Mouse (Mus musculus): ENCODE measurements around the gene Lamb3. TPM values are rescaled to one million over a fixed set of nuclear protein-coding genes. Genes with fewer than 3 reads are reported as not detected.
A peak's percentile ranks its signal among the peaks of the same experiment; 100 is the strongest.

The Lamb3 gene
- polyA plus RNA-seq, 1 experiment from 2014 or later: 0.62 TPM

- Histone ChIP-seq H3K4me2 (replicated peaks) (no peak overlapping the region; the same call in 1 of the 2 replicates), H3K36me3 (no peaks in the 10 kb centered on the region), H3K9me3 (no peaks in the 10 kb centered on the region), H3K27ac (no peak overlapping the region), H3K4me3 (replicated peaks) (no peak overlapping the region), H3K9ac (replicated peaks) (0 out of 2 replicates have a peak overlapping the region, but pooled peaks have one; percentile 15), H3K4me1 (replicated peaks) (peaks cover 25% of the 10 kb centered on the region), H3K27me3 (peaks cover 6% of the 10 kb centered on the region; the same call in 1 of the 2 replicates)
- ATAC-seq: peak; percentile 92
- WGBS: 31% methylated on average over 10 of the region's 10 CpGs
Measured at GRCm38 (mm10) chr1:193330172-193330571, 122.7 kb downstream of the Lamb3 start.

- H3K4me1 ChIP-seq (replicated peaks): peaks cover 25% of the 10 kb centered on the region
- H3K9ac ChIP-seq (replicated peaks): 0 out of 2 replicates have a peak overlapping the region, but pooled peaks have one; percentile 11
- 83% methylated on average over 7 of the region's 7 CpGs for WGBS
- H3K4me3 ChIP-seq (replicated peaks): no peak overlapping the region
- H3K27me3 ChIP-seq: peaks cover 6% of the 10 kb centered on the region; the same call in 1 of the 2 replicates
- H3K4me2 ChIP-seq (replicated peaks): no peak overlapping the region
- H3K27ac ChIP-seq: no peak overlapping the region
- H3K9me3 ChIP-seq: no peaks in the 10 kb centered on the region
- H3K36me3 ChIP-seq: no peaks in the 10 kb centered on the region
- ATAC-seq: no peak; the same call in 1 of the 2 replicates
Measured at GRCm38 (mm10) chr1:193330626-193331025, 123.1 kb downstream of the Lamb3 start.

- no peak for ATAC-seq
- 90% methylated on average over 13 of the region's 13 CpGs for WGBS
Measured at GRCm38 (mm10) chr1:193332018-193332417, 124.5 kb downstream of the Lamb3 start.

GRCm38 (mm10) chr1:193332671-193333070 lies 125.2 kb downstream of the Lamb3 start:
- 85% methylated on average over 1 of the region's 1 CpGs for WGBS
- H3K27me3 ChIP-seq: peaks cover 6% of the 10 kb centered on the region; the same call in 1 of the 2 replicates
- ATAC-seq: no peak
- H3K36me3 ChIP-seq: no peaks in the 10 kb centered on the region
- H3K27ac ChIP-seq: no peak overlapping the region
- peaks cover 25% of the 10 kb centered on the region for H3K4me1 ChIP-seq (replicated peaks)
- no peak overlapping the region for H3K9ac ChIP-seq (replicated peaks)
- no peaks in the 10 kb centered on the region for H3K9me3 ChIP-seq
- H3K4me3 ChIP-seq (replicated peaks): no peak overlapping the region
- H3K4me2 ChIP-seq (replicated peaks): no peak overlapping the region

More at GRCm38 (mm10) chr1:193332018-193332417, 124.5 kb downstream of the Lamb3 start:
- no peaks in the 10 kb centered on the region for H3K36me3 ChIP-seq
- no peak overlapping the region for H3K9ac ChIP-seq (replicated peaks)
- H3K4me1 ChIP-seq (replicated peaks): peaks cover 25% of the 10 kb centered on the region
- H3K9me3 ChIP-seq: no peaks in the 10 kb centered on the region
- H3K27ac ChIP-seq: no peak overlapping the region
- H3K4me3 ChIP-seq (replicated peaks): no peak overlapping the region
- H3K27me3 ChIP-seq: peaks cover 6% of the 10 kb centered on the region; the same call in 1 of the 2 replicates
- H3K4me2 ChIP-seq (replicated peaks): no peak overlapping the region

- WGBS: 85% methylated on average over 3 of the region's 3 CpGs
Measured at GRCm38 (mm10) chr1:193333776-193334175, 126.3 kb downstream of the Lamb3 start.

GRCm38 (mm10) chr1:193334546-193334945 lies 127.0 kb downstream of the Lamb3 start:
- Histone ChIP-seq H3K9me3 (no peaks in the 10 kb centered on the region), H3K36me3 (no peaks in the 10 kb centered on the region), H3K4me3 (replicated peaks) (no peak overlapping the region), H3K27me3 (peaks cover 4% of the 10 kb centered on the region; the same call in 1 of the 2 replicates), H3K27ac (no peak overlapping the region), H3K9ac (replicated peaks) (no peak overlapping the region), H3K4me2 (replicated peaks) (no peak overlapping the region), H3K4me1 (replicated peaks) (peaks cover 31% of the 10 kb centered on the region)
- ATAC-seq: peak; percentile 21; the same call in 1 of the 2 replicates
- WGBS: 73% methylated on average over 6 of the region's 6 CpGs

More at GRCm38 (mm10) chr1:193333776-193334175, 126.3 kb downstream of the Lamb3 start:
- Histone ChIP-seq H3K9me3 (no peaks in the 10 kb centered on the region), H3K9ac (replicated peaks) (no peak overlapping the region), H3K4me2 (replicated peaks) (no peak overlapping the region), H3K4me1 (replicated peaks) (peaks cover 31% of the 10 kb centered on the region), H3K36me3 (no peaks in the 10 kb centered on the region), H3K4me3 (replicated peaks) (no peak overlapping the region), H3K27ac (no peak overlapping the region), H3K27me3 (peaks cover 6% of the 10 kb centered on the region; the same call in 1 of the 2 replicates)
- ATAC-seq: no peak

- 85% methylated on average over 7 of the region's 7 CpGs for WGBS
- H3K4me2 ChIP-seq (replicated peaks): no peak overlapping the region
- H3K9me3 ChIP-seq: no peaks in the 10 kb centered on the region
- H3K4me1 ChIP-seq (replicated peaks): peaks cover 18% of the 10 kb centered on the region
- H3K27me3 ChIP-seq: no peaks in the 10 kb centered on the region
- no peak overlapping the region for H3K9ac ChIP-seq (replicated peaks)
- no peak overlapping the region for H3K4me3 ChIP-seq (replicated peaks)
- ATAC-seq: no peak
- H3K27ac ChIP-seq: no peak overlapping the region
- no peaks in the 10 kb centered on the region for H3K36me3 ChIP-seq
Measured at GRCm38 (mm10) chr1:193336122-193337017, 128.9 kb downstream of the Lamb3 start.

GRCm38 (mm10) chr1:193337018-193337321 lies 129.5 kb downstream of the Lamb3 start:
- Histone ChIP-seq H3K9me3 (no peaks in the 10 kb centered on the region), H3K4me3 (replicated peaks) (no peak overlapping the region), H3K36me3 (no peaks in the 10 kb centered on the region), H3K27me3 (no peaks in the 10 kb centered on the region), H3K4me2 (replicated peaks) (no peak overlapping the region), H3K9ac (replicated peaks) (no peak overlapping the region), H3K27ac (no peak overlapping the region), H3K4me1 (replicated peaks) (peaks cover 18% of the 10 kb centered on the region)
- 88% methylated on average over 9 of the region's 9 CpGs for WGBS
- no peak for ATAC-seq

GRCm38 (mm10) chr1:193337787-193338310 lies 130.3 kb downstream of the Lamb3 start:
- Histone ChIP-seq H3K27ac (no peak overlapping the region), H3K9ac (replicated peaks) (no peak overlapping the region), H3K36me3 (no peaks in the 10 kb centered on the region), H3K4me2 (replicated peaks) (no peak overlapping the region), H3K4me1 (replicated peaks) (peaks cover 18% of the 10 kb centered on the region), H3K4me3 (replicated peaks) (no peak overlapping the region), H3K9me3 (no peaks in the 10 kb centered on the region), H3K27me3 (no peaks in the 10 kb centered on the region)
- 56% methylated on average over 4 of the region's 4 CpGs for WGBS
- no peak for ATAC-seq

- ATAC-seq: no peak
- 86% methylated on average over 9 of the region's 9 CpGs for WGBS
- Histone ChIP-seq H3K27ac (no peak overlapping the region), H3K27me3 (no peaks in the 10 kb centered on the region), H3K4me3 (replicated peaks) (no peak overlapping the region), H3K4me1 (replicated peaks) (peaks cover 18% of the 10 kb centered on the region), H3K36me3 (no peaks in the 10 kb centered on the region), H3K9me3 (no peaks in the 10 kb centered on the region), H3K4me2 (replicated peaks) (no peak overlapping the region), H3K9ac (replicated peaks) (no peak overlapping the region)
Measured at GRCm38 (mm10) chr1:193338363-193338995, 131.0 kb downstream of the Lamb3 start.

GRCm38 (mm10) chr1:193342198-193342946 lies 134.9 kb downstream of the Lamb3 start:
- WGBS: 91% methylated on average over 5 of the region's 5 CpGs
- H3K9ac ChIP-seq (replicated peaks): no peak overlapping the region
- H3K27me3 ChIP-seq: no peaks in the 10 kb centered on the region
- H3K9me3 ChIP-seq: no peaks in the 10 kb centered on the region
- H3K4me1 ChIP-seq (replicated peaks): peaks cover 11% of the 10 kb centered on the region; the same call in 1 of the 2 replicates
- H3K4me3 ChIP-seq (replicated peaks): no peak overlapping the region
- H3K27ac ChIP-seq: no peak overlapping the region
- no peak overlapping the region for H3K4me2 ChIP-seq (replicated peaks)
- peaks cover 15% of the 10 kb centered on the region for H3K36me3 ChIP-seq
- no peak for ATAC-seq

Data from midbrain, embryonic 13.5 days (tissue).